Mouse (Mus musculus): ENCODE data around the gene Rock2.

Gene Rock2

DNA sequence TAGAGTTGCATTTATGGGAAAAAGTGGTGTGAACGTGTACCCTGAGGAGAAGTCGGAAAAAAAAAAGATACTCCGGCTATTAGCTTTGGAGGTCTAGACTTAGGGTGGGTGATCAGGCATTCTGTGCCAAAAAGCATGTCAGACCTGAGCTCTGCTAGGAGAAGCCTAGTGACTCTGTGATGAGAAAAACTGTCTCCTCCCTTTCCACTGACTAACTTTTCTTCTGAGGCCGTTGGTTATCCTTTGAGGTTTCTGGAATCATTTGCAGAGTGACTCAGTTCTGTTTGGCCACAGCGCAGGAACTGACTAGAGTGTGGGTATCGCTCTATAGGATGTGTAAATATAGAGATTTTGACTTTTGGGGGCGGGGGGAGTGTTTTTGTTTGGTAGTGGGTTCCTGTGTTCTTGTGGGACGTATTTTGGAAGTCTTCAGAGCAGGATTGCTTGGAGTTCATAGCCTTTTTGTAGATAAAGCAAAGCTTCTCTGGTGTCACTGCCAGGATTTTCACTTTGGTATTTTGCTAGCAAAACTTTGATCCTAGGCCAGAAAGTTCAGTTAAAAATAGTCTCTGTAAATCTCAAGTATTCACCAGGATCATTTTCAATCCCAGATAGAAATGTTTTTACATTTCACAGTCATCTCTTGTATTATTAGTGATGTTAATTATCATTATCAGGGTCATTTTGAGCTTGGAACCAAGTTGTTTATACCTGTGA is 1.5 kb downstream of the Rock2 start:
- in situ Hi-C loops (cut with MboI; ENCODE audit: unreplicated experiment in 2 of 2): no loop called here

- in situ Hi-C loops (cut with MboI; ENCODE audit: unreplicated experiment in 2 of 2): no loop called here
These were observed 2.5 kb downstream of the Rock2 start for GRCm38 (mm10) chr12:16897225-16897624.

DNA sequence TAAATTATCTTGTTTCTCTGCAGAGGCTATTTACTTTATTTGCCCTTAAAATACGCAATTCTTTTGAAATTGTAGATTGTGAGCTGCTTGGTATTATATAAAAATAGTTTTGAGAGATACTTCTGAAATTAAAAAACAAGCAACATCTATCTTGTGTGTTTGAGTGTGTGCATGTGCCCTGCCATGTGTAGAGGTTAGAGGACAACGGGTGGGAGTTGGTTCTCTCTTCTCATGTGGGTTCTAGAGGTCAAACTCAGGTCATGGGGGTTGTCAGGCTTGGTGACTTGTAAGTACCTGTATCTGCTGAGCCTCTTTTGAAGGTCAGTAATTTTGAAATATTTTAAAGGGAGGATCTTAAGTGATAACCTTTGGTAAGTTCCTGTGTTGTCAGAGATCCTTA is 3.5 kb downstream of the Rock2 start:
- in situ Hi-C loops (cut with MboI; ENCODE audit: unreplicated experiment in 2 of 2): no loop called here

- in situ Hi-C loops (cut with MboI; ENCODE audit: unreplicated experiment in 2 of 2): no loop called here
These were observed 4.1 kb downstream of the Rock2 start for GRCm38 (mm10) chr12:16898790-16899189.

- in situ Hi-C loops (cut with MboI; ENCODE audit: unreplicated experiment in 2 of 2): no loop called here
These were observed 6.0 kb downstream of the Rock2 start for GRCm38 (mm10) chr12:16900625-16901222.

DNA sequence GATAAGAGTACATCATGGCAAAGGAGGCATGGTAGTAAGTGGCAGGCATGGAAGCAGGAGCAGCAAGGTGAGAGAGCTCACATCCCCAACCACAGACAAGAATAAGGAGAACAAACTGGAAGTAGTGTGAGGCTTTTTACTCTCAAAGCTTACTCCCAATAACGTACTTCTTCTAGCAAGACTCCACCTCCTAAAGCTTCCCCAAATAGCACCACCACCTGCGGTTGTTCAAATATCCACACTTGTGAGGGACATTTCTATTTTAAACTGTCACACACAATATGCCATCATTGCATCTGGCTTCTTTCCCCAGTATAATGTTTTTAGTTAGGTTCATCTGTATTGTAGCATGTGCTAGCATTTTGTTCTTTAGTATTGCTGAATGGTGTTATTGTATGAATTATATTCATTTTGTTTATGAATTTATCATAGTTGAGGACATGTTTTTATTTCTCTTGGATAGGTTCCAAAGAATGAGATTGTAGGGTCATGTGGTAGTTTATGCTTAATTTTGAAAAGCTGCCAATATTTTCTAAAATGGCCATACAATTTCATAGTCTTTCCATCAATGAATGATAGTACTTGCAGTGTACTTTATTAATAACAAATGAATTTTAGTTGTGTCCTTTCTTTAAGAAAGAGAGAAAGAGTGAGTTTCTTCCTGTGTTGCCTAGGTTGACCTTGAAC is 9.4 kb downstream of the Rock2 start:
- in situ Hi-C loops (cut with MboI; ENCODE audit: unreplicated experiment in 2 of 2): no loop called here

DNA sequence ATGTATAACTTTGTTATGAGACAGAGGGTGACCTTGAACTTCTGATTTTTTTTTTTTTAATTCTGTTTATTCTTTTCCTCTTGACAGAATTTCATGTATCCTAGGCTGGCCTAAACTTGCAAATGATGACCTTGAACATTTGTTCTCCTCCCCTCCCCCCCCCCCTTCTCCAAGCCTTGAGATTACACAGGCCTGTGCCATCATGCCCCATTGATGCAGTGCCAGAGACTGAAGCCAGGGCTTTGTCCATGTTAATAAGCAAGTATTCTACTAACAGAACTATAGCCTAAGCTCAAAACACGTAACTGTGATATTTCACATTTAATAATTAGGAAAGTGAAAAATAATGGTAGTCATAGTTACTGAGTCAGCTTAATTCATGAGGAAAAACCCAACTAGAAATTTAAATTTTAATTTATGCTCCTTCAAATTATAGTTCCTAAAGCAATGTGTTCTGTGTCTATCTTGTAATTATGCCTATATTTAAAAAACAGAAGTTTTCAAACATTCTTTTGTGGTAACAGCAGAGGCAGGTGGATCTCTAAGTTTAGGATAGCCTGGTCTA is 12.7 kb downstream of the Rock2 start:
- in situ Hi-C loops (cut with MboI; ENCODE audit: unreplicated experiment in 2 of 2): loop anchor here in 1 of 2 experiments (5.0 kb wide), 1 partner anchor 100 kb away; no protein-coding TSS in a partner anchor

GRCm38 (mm10) chr12:16907953-16908648 is 13.4 kb downstream of the Rock2 start:
- in situ Hi-C loops (cut with MboI; ENCODE audit: unreplicated experiment in 2 of 2): loop anchor here in 1 of 2 experiments (5.0 kb wide), 1 partner anchor 101 kb away; no protein-coding TSS in a partner anchor

- in situ Hi-C loops (cut with MboI; ENCODE audit: unreplicated experiment in 2 of 2): loop anchor here in 1 of 2 experiments (10.0 kb wide), 1 partner anchor 197 kb away; no protein-coding TSS in a partner anchor
These were observed 16.8 kb downstream of the Rock2 start for GRCm38 (mm10) chr12:16911524-16911923.

GRCm38 (mm10) chr12:16912600-16912999 is 17.9 kb downstream of the Rock2 start:
- in situ Hi-C loops (cut with MboI; ENCODE audit: unreplicated experiment in 2 of 2): loop anchor here in 1 of 2 experiments (10.0 kb wide), 1 partner anchor 198 kb away; no protein-coding TSS in a partner anchor

DNA sequence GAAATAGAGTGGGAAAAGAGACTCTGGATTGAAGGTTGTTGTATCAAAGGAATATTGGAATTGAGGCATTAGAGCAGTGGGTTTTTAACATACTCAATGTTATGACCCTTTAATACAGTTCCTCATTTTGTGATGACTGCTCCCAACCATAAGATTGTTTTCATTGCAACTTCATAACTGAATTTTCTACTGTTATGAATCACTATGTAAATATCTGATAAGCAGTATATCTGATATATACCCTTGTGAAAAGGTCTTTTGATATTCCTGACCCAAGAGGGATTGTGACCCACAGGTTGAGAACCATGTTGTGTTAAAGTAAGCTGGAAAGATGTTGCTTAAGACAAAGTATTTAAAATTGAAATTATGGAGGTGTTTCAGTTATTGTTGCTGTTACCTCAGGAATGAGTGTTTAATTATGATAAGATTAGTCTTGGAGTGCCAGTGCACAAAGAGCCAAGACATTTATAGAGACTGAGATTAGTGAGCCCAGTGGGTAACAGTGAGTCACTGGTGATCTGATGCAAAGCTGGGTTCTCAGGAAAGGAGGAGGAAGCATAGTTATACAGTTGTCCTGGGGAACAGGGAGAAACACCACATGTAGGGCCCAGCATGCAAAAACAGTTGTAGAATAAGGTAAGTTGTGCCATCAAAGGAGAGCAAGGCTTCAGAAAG is 25.6 kb downstream of the Rock2 start:
- in situ Hi-C loops (cut with MboI; ENCODE audit: unreplicated experiment in 2 of 2): no loop called here

DNA sequence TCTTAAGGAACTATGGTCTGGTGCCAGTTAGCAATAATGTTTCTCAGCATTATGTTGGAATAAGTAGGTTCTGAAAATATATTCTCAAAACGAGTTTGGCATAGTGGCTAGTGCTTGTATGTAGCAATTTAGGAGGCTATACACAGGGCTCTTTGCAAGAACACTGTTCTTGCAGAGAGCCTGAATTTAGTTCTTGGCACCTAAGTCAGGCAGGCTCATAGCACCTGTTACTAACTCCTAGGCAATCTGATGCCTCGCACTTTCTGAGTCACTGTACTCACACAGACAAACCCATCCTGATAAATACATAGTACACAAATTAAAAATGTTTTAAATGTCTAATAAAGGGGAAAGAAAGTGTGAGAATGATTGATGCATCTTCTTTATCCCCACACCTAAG is 33.2 kb downstream of the Rock2 start:
- in situ Hi-C loops (cut with MboI; ENCODE audit: unreplicated experiment in 2 of 2): loop anchor here (25.0 kb wide), 2 partner anchors 91 to 216 kb away; no protein-coding TSS in a partner anchor

DNA sequence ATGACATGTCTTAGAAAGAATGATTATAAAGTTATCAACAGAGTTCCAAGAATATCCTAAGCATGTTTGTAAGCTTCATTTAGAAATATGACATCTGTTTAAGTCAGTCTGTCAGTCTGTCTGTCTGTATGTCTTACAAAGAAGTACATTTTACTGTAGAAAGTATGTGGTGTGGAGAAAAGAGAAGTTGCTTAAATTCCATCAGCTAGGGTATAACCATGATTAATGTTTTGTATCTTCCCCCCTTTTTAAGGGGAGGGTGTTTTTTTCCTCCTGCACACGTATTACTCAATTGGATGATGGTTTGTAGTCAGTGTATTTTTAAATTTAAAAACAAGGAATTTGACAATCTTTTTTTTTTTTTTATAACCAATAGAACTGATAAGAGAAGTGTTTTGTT is 39.7 kb downstream of the Rock2 start:
- in situ Hi-C loops (cut with MboI; ENCODE audit: unreplicated experiment in 2 of 2): loop anchor here (25.0 kb wide), 2 partner anchors 97 to 222 kb away; no protein-coding TSS in a partner anchor

DNA sequence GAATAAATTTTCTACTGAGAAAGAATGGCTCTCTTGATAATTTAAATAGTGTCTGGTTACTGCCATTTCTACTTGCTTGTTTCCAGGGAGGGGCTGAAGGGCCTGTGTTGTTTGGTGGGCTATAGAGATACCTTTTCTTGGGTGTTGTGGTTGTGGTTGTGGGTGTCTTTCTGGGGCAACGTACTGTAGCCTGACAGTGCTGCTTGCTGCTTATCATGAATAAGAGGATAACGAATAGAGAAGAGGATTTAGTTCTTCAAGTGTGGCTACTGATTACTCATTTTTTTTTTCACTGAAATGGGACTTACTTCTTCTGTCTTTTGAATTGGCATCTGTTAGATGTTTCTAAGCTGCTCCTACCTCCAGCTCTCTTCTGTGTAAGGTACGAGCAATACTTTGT is 47.3 kb downstream of the Rock2 start:
- in situ Hi-C loops (cut with MboI; ENCODE audit: unreplicated experiment in 2 of 2): loop anchor here (25.0 kb wide), 2 partner anchors 105 to 230 kb away; no protein-coding TSS in a partner anchor

DNA sequence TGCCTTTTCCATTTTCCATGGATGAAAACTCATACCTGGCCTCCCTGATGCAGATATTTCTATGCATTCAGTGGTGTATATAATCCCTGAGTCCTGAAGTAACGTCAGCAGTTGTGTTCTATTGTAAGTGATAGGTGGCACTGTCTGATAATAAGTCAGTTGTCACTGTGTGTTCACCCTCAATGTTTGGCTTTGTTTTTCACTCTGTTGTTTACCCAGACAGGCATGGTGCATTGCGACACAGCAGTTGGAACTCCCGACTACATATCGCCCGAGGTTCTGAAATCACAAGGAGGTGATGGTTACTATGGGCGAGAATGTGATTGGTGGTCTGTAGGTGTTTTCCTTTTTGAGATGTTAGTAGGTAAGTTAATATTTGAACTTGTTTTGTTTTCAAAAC is 53.5 kb downstream of the Rock2 start:
- in situ Hi-C loops (cut with MboI; ENCODE audit: unreplicated experiment in 2 of 2): loop anchor here (25.0 kb wide), 2 partner anchors 111 to 236 kb away; no protein-coding TSS in a partner anchor

GRCm38 (mm10) chr12:16958851-16959250 is 64.2 kb downstream of the Rock2 start:
- in situ Hi-C loops (cut with MboI; ENCODE audit: unreplicated experiment in 2 of 2): no loop called here

GRCm38 (mm10) chr12:16963354-16963753 is 68.7 kb downstream of the Rock2 start:
- in situ Hi-C loops (cut with MboI; ENCODE audit: unreplicated experiment in 2 of 2): no loop called here

GRCm38 (mm10) chr12:16966811-16967210 is 72.1 kb downstream of the Rock2 start:
- in situ Hi-C loops (cut with MboI; ENCODE audit: unreplicated experiment in 2 of 2): no loop called here

- in situ Hi-C loops (cut with MboI; ENCODE audit: unreplicated experiment in 2 of 2): loop anchor here in 1 of 2 experiments (25.0 kb wide), 1 partner anchor 540 kb away; no protein-coding TSS in a partner anchor
These were observed 82.4 kb downstream of the Rock2 start for GRCm38 (mm10) chr12:16977120-16977519.
